Mouse (Mus musculus): Measurements from ENCODE around the gene Fkbp4.
"Not testable (repeated sequence)": the region's sequence is repeated elsewhere in the genome, so short reads cannot be mapped to it uniquely, and the experiment has no call there.

The Fkbp4 gene

GRCm38 (mm10) chr6:128397574-128398261, 40.8 kb downstream of the Fkbp4 start:
- no peak for DNase-seq (ENCODE audit: low read depth)

GRCm38 (mm10) chr6:128390683-128391082, 47.8 kb downstream of the Fkbp4 start:
- no peak for DNase-seq (ENCODE audit: low read depth)

- no peak for DNase-seq (ENCODE audit: low read depth)
These were observed 49.3 kb downstream of the Fkbp4 start for GRCm38 (mm10) chr6:128389185-128389584.

- no peak for DNase-seq (ENCODE audit: low read depth)
These were observed 53.5 kb downstream of the Fkbp4 start for GRCm38 (mm10) chr6:128385026-128385425.

GRCm38 (mm10) chr6:128383752-128384151, 54.7 kb downstream of the Fkbp4 start:
- no peak for DNase-seq (ENCODE audit: low read depth)

- DNase-seq (ENCODE audit: low read depth): no peak
These were observed 57.2 kb downstream of the Fkbp4 start for GRCm38 (mm10) chr6:128381254-128381653.

- not testable (repeated sequence) for DNase-seq (ENCODE audit: low read depth)
These were observed 57.8 kb downstream of the Fkbp4 start for GRCm38 (mm10) chr6:128380594-128381167.

Data from c-Kit-positive CD71-negative TER-119-negative erythroid progenitor cells, embryonic 14.5 days (primary cell).